Mouse (Mus musculus) cerebellum, adult 11 months (tissue): ENCODE data around the gene Scarb1.

Source experiments
- DNase-seq: peaks from one replicate; pipeline ENCODE4 v3.0.0; 2022

The Scarb1 gene

DNA sequence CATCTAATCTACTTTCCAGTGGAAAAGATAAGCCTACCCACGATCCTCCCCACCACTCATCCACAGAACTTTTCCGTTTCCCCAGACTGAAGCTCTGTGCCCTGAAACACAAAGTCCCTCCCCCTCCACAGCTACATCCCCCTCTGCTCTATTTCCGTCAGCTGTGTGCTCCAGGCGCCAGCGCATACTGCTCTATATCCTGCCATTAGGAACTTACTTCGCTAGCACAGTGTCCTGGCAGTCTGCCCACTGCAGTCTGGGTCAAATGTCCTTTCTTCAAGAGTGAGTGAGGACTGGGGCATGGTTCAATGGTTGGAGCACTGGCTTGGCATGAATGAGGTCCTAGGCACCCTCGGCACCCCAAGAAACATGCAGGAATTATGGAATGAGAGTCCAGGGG is 23.0 kb upstream of the Scarb1 start:
- DNase-seq, result no peak

DNA sequence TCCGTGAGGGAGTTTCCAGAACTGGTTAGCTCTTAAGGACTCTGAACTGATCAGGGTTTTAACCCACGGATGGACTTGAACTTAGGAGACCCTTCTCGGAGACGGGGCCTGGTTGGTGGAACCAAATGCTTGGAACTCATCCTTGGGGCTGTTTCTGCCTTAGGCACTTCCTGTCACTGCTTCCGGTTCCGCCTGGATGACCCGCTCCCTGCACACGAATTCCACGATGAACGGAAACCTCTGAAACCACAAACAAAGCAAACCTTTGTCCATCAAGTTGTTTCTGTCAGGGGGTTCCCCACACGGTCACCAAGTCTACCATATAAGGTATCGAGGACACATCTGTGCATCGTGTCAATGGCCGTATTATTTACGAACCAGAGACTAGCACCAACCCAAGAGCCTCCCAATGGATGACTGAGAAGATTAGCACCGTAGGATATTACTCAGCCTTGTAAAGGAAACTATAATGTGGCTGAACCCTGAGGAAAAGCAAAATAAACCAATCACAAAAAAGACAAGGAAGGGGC is 20.2 kb upstream of the Scarb1 start:
- DNase-seq, result no peak

DNA sequence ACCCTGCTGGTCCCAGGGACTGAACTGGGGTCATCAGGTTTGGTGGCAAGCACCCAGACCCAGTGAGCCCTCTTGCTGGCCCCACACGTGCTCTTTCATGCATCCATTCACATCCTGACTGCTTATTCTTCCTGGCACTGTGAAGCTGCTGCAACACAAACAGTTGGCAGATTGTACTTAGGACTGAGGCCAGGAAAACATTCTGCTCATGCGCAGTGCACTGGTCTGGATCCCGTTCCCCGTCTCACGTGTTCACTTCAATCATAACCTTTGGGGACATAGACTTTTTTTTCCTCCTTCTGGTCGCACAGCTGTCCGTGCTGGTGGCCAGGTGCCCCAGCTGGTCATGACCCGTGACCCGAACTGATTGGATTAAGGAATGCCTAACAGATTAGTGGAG is 19.7 kb upstream of the Scarb1 start:
- DNase-seq, result no peak

- no peak for DNase-seq
Measured at GRCm38 (mm10) chr5:125358270-125358608, 17.3 kb upstream of the Scarb1 start.

GRCm38 (mm10) chr5:125357543-125358269 is 16.8 kb upstream of the Scarb1 start:
- no peak for DNase-seq

DNA sequence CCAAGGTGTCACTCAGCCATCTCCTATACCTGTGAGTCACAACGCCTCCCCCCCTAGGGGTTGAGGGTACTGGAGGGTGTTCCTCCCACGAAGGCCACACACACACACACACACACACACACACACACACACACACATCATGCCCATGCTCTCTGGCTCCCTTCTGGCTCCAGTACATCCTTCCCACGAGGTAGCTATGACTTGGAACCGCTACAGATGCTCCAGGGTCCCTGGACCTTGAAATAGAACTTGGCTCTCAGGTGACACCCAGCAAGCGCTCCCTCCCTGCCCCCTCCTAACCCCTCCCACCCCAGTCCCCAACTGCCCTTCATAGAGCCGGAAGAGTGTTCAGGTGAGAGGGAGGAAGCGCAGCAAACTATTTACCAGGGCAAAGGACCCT is 14.8 kb upstream of the Scarb1 start:
- DNase-seq, result no peak

GRCm38 (mm10) chr5:125354885-125355492 is 14.1 kb upstream of the Scarb1 start:
- DNase-seq, result no peak

DNA sequence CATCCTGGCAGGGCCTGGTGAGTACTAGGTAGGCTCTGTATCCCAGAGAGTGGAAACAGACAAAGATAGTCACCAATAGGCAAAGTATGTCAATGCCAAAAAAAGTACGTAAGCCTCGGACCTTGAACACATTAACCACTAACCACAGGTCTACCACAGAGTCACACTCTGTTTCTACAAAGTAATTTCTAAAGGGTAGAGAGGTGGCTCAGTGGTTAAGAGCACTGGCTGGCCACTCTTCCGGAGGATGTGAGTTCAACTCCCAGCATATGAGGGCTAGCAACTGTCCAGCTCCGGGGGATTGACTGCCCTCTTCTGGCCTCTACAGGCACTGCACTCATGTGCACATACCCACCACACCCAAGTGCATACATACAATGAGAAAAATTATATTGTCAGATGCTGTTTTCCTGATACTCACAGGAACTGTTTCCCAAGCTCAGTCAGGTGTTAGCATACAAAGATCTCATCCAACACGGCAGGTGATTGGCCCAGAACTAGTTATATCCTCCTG is 11.9 kb upstream of the Scarb1 start:
- DNase-seq, result no peak

DNA sequence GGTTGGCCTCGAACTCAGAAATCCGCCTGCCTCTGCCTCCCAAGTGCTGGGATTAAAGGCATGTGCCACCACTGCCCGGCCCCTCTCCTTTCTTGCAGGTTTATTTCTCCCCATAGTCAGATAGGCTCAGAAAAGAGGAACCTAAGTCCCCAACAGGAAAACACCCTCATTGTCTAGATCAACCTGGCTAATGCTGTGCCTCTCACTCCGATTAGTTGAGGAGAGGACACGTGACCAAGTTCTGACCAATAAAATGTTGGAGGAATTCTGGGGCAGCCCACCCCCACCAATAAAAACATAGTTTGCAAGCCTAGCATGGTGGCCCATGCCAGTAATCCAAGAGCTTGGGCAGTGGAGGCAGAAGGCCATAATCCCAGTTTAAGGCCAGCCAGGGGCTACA is 11.0 kb upstream of the Scarb1 start:
- no peak for DNase-seq

GRCm38 (mm10) chr5:125351057-125351456 is 10.2 kb upstream of the Scarb1 start:
- no peak for DNase-seq

GRCm38 (mm10) chr5:125349391-125349790 is 8.5 kb upstream of the Scarb1 start:
- no peak for DNase-seq

GRCm38 (mm10) chr5:125348487-125348886 is 7.6 kb upstream of the Scarb1 start:
- no peak for DNase-seq

DNA sequence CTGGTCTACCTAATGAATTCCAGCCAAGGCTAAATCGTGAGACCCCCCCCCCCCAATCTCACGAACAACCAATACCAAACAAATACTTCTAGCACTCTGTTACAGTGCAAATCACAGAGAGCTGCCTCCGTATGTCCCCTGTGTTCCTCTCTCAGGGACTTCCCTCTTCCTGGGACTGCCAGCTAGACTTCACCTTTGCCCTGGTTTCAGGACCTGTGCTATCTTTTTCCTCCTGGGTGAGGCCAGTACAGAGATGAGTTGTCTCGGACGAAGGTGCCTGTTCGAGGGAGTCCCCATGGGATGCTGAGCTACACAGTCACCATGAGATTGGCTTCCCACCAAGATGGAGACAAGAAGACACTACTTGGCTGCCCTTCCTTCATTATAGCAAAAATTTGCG is 7.2 kb upstream of the Scarb1 start:
- no peak for DNase-seq

GRCm38 (mm10) chr5:125344296-125344695 is 3.4 kb upstream of the Scarb1 start:
- no peak for DNase-seq

DNA sequence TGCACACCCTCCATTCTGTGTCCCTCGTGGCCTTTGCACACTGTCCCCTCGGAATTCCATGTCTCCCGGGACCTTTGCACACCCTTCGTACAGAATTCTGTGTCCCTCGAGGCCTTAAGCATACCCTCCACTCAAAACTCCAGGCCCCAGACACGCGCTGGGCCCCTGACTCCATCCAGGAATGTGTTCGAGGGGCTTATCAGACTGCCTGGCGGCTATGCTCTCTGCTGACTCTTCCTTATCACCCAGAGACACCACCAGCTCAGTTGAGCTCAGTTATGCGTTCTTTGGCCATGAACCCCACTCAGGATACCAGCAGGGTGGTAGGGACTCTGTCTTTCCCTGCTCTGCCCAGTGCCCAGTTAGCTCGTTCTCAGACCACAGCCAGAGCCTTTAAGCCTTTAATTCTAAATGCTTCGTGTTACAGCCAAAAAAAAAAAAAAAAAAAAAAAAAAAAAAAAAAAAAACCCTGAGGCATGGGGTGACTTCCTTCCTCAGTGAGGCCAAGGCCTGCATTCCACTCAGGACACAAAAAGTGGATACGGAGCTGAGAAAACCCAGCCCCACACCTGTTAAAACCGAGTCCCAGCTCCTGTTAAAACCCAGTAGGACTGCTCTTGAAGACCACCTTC is 681 bp upstream of the Scarb1 start:
- no peak for DNase-seq

DNA sequence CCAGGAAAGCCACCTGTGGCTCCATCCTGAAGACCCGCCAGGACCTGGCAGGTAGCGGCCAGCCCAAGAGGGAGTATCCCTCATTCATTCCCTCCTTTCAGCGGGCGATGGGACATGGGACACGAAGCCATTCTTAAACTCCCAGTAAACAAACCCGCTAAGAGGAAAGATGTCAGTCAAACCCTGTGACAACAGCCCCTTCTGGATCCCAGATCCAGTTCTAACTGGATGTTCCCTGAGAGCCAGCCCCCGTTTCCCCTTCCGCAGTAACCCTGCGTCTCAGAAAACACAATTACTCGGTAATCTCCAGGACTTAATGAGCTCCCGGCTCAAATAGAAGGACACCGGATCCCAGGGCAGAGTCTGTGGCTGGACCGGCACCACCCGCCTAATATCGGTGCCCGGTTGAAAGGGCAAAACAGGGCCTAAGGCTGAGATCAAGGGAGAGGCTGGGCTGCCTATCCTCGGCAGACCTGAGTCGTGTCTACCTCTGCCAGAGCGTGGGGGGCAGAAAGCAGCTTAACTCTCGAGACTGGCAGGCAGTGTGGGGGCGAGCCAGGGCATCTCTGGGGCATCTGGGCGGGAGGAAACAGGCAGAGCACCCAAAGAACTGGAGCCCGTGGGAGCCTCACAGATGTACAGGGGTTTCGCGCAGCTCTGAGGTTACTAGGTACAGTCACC is 903 bp downstream of the Scarb1 start:
- DNase-seq, result no peak

GRCm38 (mm10) chr5:125339108-125339751 is 1.7 kb downstream of the Scarb1 start:
- no peak for DNase-seq

GRCm38 (mm10) chr5:125337526-125337925 is 3.4 kb downstream of the Scarb1 start:
- no peak for DNase-seq

DNA sequence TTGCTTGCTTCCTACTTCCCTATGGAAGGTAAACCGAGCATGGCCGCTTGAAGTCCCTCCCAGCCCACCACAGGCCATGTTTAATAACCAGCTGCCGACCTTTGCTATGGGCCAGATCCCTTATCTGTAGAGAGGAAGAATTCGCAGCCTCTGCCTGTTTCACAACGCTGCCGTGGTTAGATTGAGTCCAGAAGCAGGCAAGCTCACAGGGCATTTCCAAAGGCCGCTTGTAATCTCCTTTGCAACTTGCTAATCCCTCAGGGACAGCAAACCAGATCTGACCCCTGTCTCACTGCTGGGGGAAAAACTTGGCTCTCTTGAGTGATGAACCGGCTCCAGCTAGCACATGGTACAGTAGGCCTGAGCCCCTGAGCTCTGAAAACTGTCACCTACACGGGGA is 3.9 kb downstream of the Scarb1 start:
- DNase-seq, result no peak

- no peak for DNase-seq
Measured at GRCm38 (mm10) chr5:125333009-125333408, 7.9 kb downstream of the Scarb1 start.

DNA sequence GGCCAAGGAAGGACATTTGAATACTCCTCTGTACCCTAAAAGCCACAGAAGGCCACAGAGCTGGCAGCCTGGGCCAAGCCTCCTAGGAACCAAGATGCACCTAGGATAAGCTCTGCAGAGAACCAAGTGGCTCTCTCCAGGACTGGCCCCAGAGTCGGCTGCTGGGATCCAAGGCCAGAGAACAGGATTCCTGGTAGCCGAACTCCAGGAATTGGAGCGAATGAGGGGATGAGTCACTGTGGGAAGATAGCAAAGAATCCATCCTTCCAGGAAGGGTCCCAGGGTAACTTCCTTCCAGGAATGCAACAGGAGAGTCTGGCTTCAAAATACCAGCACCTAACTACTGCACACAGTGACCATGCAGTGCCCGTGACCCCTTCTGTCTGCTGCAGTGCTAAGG is 8.6 kb downstream of the Scarb1 start:
- DNase-seq, result no peak

DNA sequence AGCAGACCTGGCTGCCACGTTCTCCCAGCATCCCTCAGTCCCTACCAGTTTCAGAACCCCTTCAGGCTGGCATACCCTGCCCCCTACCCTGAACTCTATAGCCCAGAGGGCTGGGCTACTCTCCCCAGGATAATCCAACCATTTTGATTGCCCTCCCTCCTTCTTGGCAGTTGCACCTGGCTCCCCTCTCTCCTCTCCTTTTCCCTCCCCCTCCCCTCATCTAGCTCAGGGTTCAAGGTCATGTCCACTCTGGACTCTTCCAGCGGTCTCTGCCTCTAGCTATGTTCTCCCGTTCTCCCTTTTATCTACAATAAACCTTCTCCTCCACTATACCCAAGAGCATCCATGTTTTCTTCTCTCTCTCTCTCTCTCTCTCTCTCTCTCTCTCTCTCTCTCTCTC is 9.1 kb downstream of the Scarb1 start:
- no peak for DNase-seq

- no peak for DNase-seq
Measured at GRCm38 (mm10) chr5:125331094-125331493, 9.8 kb downstream of the Scarb1 start.
